ENCODE assay signal across 8 mouse cellular contexts in the genomic region with DNA sequence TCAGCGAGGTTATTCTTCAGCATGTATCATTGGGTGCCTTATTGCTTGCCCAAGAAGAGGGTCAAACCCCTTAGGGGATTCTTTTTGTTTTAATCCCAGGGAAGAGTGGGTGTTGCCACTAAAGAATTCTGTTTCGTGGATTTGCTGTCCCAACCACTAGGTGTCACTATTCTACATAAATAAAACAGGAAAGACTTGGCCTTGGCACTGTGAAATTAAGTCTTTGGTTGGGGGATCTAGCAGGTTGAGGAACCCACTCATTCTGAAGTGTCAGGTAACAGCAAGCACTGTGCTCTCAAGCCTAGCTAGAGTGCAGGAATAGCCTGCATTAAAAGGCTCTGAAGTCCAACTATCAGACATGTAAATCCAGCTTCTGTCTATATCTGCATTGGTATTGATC.
DNase-seq lines count a peak whose midpoint lies in the region; ATAC-seq and TF ChIP-seq lines count a peak whose summit lies in the region.

No protein-coding gene starts in this region.

- no peaks in the 10 kb centered on the region for H3K4me1 ChIP-seq in hindbrain, embryonic 14.5 days (replicated peaks; ENCODE audit: control insufficient read depth, insufficient read depth, low read length)
- no peaks in the 10 kb centered on the region; the same call in 1 of the 2 replicates for H3K4me1 ChIP-seq in hindbrain, embryonic 16.5 days (ENCODE audit: control insufficient read depth, insufficient read depth, low read depth, low read length)
- 0 out of 2 replicates have a peak, but pooled peaks cover 3% of the 10 kb centered on the region for H3K4me1 ChIP-seq in E14TG2a.4 (replicated peaks; ENCODE audit: low read depth, low read length)
- no peaks in the 10 kb centered on the region for H3K4me1 ChIP-seq in thymus, adult 2 months (replicated peaks; ENCODE audit: control insufficient read depth, insufficient read depth, low read length)

- H3K4me2 ChIP-seq in hindbrain, embryonic 14.5 days (replicated peaks) = no peak overlapping the region
- no peak overlapping the region for H3K4me2 ChIP-seq in hindbrain, embryonic 16.5 days (ENCODE audit: low read length)

- WGBS in hindbrain, embryonic 14.5 days = 0% methylated on average over 2 of the region's 2 CpGs
- 2% methylated on average over 2 of the region's 2 CpGs for WGBS in hindbrain, embryonic 16.5 days
- WGBS in thymus, adult 2 months = 2% methylated on average over 2 of the region's 2 CpGs

- no peak for ATAC-seq in hindbrain, embryonic 14.5 days (ENCODE audit: low FRiP score)
- ATAC-seq in hindbrain, embryonic 16.5 days = no peak

- no peak overlapping the region for H3K9ac ChIP-seq in hindbrain, embryonic 14.5 days
- H3K9ac ChIP-seq in hindbrain, embryonic 16.5 days (ENCODE audit: low read depth, low read length) = no peak overlapping the region

- H3K9me3 ChIP-seq in hindbrain, embryonic 14.5 days (ENCODE audit: control insufficient read depth, low read length) = no peaks in the 10 kb centered on the region
- no peaks in the 10 kb centered on the region for H3K9me3 ChIP-seq in hindbrain, embryonic 16.5 days (ENCODE audit: control insufficient read depth, low read length)
- no peaks in the 10 kb centered on the region for H3K9me3 ChIP-seq in E14TG2a.4 (ENCODE audit: low read length)

- no peaks in the 10 kb centered on the region for H3K36me3 ChIP-seq in hindbrain, embryonic 14.5 days (replicated peaks; ENCODE audit: control insufficient read depth, insufficient read depth)
- H3K36me3 ChIP-seq in hindbrain, embryonic 16.5 days (ENCODE audit: control insufficient read depth, insufficient read depth, low read length) = no peaks in the 10 kb centered on the region
- H3K36me3 ChIP-seq in E14TG2a.4 (ENCODE audit: insufficient read depth, low read length) = no peaks in the 10 kb centered on the region
- no peaks in the 10 kb centered on the region for H3K36me3 ChIP-seq in thymus, adult 2 months (ENCODE audit: control insufficient read depth, insufficient read depth, low read length)

- H3K4me3 ChIP-seq in hindbrain, embryonic 14.5 days (replicated peaks; ENCODE audit: low read length) = no peak overlapping the region
- no peak overlapping the region for H3K4me3 ChIP-seq in hindbrain, embryonic 16.5 days (ENCODE audit: low read length)
- no peak overlapping the region for H3K4me3 ChIP-seq in E14TG2a.4 (replicated peaks; ENCODE audit: low read length)
- no peak overlapping the region for H3K4me3 ChIP-seq in thymus, adult 2 months (ENCODE audit: control insufficient read depth, insufficient read depth, low read length)

- TF ChIP-seq POLR2A in thymus, adult 2 months (IDR thresholded peaks at IDR 0.05; ENCODE audit: control insufficient read depth, extremely low read depth, insufficient read depth, low read length, poor library complexity) = no peak

- peak; percentile 81 for DNase-seq in hindbrain, embryonic 14.5 days (ENCODE audit: low spot score)
- DNase-seq in c-Kit-positive CD71-negative TER-119-negative erythroid progenitor cells, embryonic 14.5 days (ENCODE audit: low read depth) = peak; percentile 1
- peak; percentile 5 for DNase-seq in induced T-regulatory cell, adult 2 months (ENCODE audit: low read depth)
- peak; percentile 35 for DNase-seq in retina, postnatal 7 days (ENCODE audit: low read depth, low spot score)
- no peak for DNase-seq in thymus, postnatal 14 days
- DNase-seq in thymus, adult 2 months = no peak

- no peaks in the 10 kb centered on the region for H3K27me3 ChIP-seq in hindbrain, embryonic 14.5 days (ENCODE audit: control insufficient read depth, insufficient read depth, low read length)
- no peaks in the 10 kb centered on the region for H3K27me3 ChIP-seq in hindbrain, embryonic 16.5 days (replicated peaks; ENCODE audit: control insufficient read depth, insufficient read depth, low read length)
- H3K27me3 ChIP-seq in E14TG2a.4 (ENCODE audit: insufficient read depth, low read length) = no peaks in the 10 kb centered on the region
- H3K27me3 ChIP-seq in thymus, adult 2 months (ENCODE audit: control insufficient read depth, insufficient read depth, low read length) = no peaks in the 10 kb centered on the region

- H3K27ac ChIP-seq in hindbrain, embryonic 14.5 days = no peak overlapping the region
- no peak overlapping the region for H3K27ac ChIP-seq in hindbrain, embryonic 16.5 days (ENCODE audit: low read depth, low read length)
- no peak overlapping the region for H3K27ac ChIP-seq in thymus, adult 2 months (ENCODE audit: control insufficient read depth, insufficient read depth, low read length)

- peak; percentile 55 for TF ChIP-seq CTCF in E14TG2a.4 (conservative IDR thresholded peaks at IDR 0.05; ENCODE audit: low read length)
- TF ChIP-seq CTCF in thymus, adult 2 months (IDR thresholded peaks at IDR 0.05; ENCODE audit: borderline replicate concordance, control insufficient read depth, extremely low read depth, insufficient read depth, low read length, poor library complexity) = no peak

Comparison
In these comparisons a context has a peak if more than half of its experiments do, and no peak if none do; other contexts are left out.
1. DNase-seq: peak in hindbrain, embryonic 14.5 days (single experiment), c-Kit-positive CD71-negative TER-119-negative erythroid progenitor cells, embryonic 14.5 days (single experiment), induced T-regulatory cell, adult 2 months (single experiment) and retina, postnatal 7 days (single experiment); none in thymus, postnatal 14 days (single experiment) and thymus, adult 2 months (single experiment).